ENCODE assay signal across 8 mouse cellular contexts in the genomic region with DNA sequence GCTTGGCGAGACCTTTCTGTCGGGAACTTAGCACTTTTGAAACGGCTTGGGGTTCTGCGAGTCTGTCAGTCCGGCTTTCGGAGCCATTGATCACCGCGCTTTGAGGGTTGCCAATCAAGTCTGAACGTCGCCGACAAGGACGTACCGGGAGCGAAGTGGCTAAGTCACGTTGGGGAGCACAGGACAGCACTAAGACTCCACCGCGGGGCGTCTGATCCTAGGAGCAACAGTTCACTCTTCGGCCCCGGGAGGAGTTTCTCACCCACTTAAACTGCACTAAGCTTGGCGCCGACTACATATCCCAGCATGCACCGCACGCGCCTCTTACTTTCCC. TPM values are rescaled to one million over a fixed set of nuclear protein-coding genes. Genes with fewer than 3 reads are reported as not detected.
DNase-seq lines count a peak whose midpoint lies in the region; ATAC-seq lines count a peak whose summit lies in the region.

No protein-coding gene starts in this region.

- H3K4me1 ChIP-seq in kidney, embryonic 15.5 days, result peaks cover 22% of the 10 kb centered on the region
- H3K4me1 ChIP-seq in brown adipose tissue, adult 24 weeks (ENCODE audit: control insufficient read depth, insufficient read depth, insufficient read length, low read length), result no peaks in the 10 kb centered on the region
- H3K4me1 ChIP-seq in hindbrain, embryonic 15.5 days (replicated peaks), result peaks cover 23% of the 10 kb centered on the region
- H3K4me1 ChIP-seq in midbrain, embryonic 15.5 days, result peaks cover 23% of the 10 kb centered on the region

- 0% methylated on average over 25 of the region's 25 CpGs for WGBS in kidney, embryonic 15.5 days
- under 1% methylated on average over 25 of the region's 25 CpGs for whole genome bisulfite sequencing in hindbrain, embryonic 15.5 days
- WGBS in midbrain, embryonic 15.5 days, result 0% methylated on average over 25 of the region's 25 CpGs

- peak overlapping the region; percentile 75 for H3K9ac ChIP-seq in kidney, embryonic 15.5 days
- peak overlapping the region; percentile 46 for H3K9ac ChIP-seq in hindbrain, embryonic 15.5 days
- H3K9ac ChIP-seq in midbrain, embryonic 15.5 days, result peak overlapping the region; percentile 72

- no peak for DNase-seq in kidney, adult 11 months
- no peak for DNase-seq in adrenal gland, postnatal 4 days (ENCODE audit: low spot score in 2 of 2)
- no peak for DNase-seq in embryo, embryonic 11 days
- DNase-seq in yolk sac, embryonic 10.5 days (ENCODE audit: low spot score), result no peak

- no peaks in the 10 kb centered on the region for H3K9me3 ChIP-seq in kidney, embryonic 15.5 days (replicated peaks)
- H3K9me3 ChIP-seq in hindbrain, embryonic 15.5 days, result no peaks in the 10 kb centered on the region
- H3K9me3 ChIP-seq in midbrain, embryonic 15.5 days, result no peaks in the 10 kb centered on the region

- H3K4me3 ChIP-seq in kidney, embryonic 15.5 days (replicated peaks), result peak overlapping the region; percentile 74
- H3K4me3 ChIP-seq in brown adipose tissue, adult 24 weeks (ENCODE audit: insufficient read depth, low read depth, low read length), result peak overlapping the region; percentile 70
- H3K4me3 ChIP-seq in hindbrain, embryonic 15.5 days, result peak overlapping the region; percentile 72
- H3K4me3 ChIP-seq in midbrain, embryonic 15.5 days, result peak overlapping the region; percentile 69

- no peaks in the 10 kb centered on the region for H3K27me3 ChIP-seq in kidney, embryonic 15.5 days
- no peaks in the 10 kb centered on the region for H3K27me3 ChIP-seq in hindbrain, embryonic 15.5 days
- no peaks in the 10 kb centered on the region for H3K27me3 ChIP-seq in midbrain, embryonic 15.5 days (replicated peaks)

- H3K36me3 ChIP-seq in kidney, embryonic 15.5 days, result peaks cover 36% of the 10 kb centered on the region
- H3K36me3 ChIP-seq in hindbrain, embryonic 15.5 days, result peaks cover 11% of the 10 kb centered on the region; the same call in 1 of the 2 replicates
- peaks cover 2% of the 10 kb centered on the region; the same call in 1 of the 2 replicates for H3K36me3 ChIP-seq in midbrain, embryonic 15.5 days (replicated peaks)

- peak overlapping the region; percentile 99 for H3K27ac ChIP-seq in kidney, embryonic 15.5 days
- H3K27ac ChIP-seq in brown adipose tissue, adult 24 weeks (replicated peaks; ENCODE audit: low read depth, low read length), result peak overlapping the region; percentile 94
- H3K27ac ChIP-seq in hindbrain, embryonic 15.5 days (replicated peaks), result peak overlapping the region; percentile 99
- peak overlapping the region; percentile 99 for H3K27ac ChIP-seq in midbrain, embryonic 15.5 days

- H3K4me2 ChIP-seq in kidney, embryonic 15.5 days, result peak overlapping the region; percentile 77
- H3K4me2 ChIP-seq in hindbrain, embryonic 15.5 days, result peak overlapping the region; percentile 83
- H3K4me2 ChIP-seq in midbrain, embryonic 15.5 days, result peak overlapping the region; percentile 93

- no peak for ATAC-seq in kidney, embryonic 15.5 days (replicated peaks; ENCODE audit: low FRiP score)
- ATAC-seq in hindbrain, embryonic 15.5 days (ENCODE audit: low FRiP score, low read depth), result no peak
- ATAC-seq in midbrain, embryonic 15.5 days (replicated peaks), result no peak

RNA-seq across cellular contexts. Expression of a gene that starts 0.3 kb away (rescaled TPM):
- 8.3 and 8.7 TPM in 2 replicates for polyA plus RNA-seq in kidney, embryonic 15.5 days (2015; fragmentation: Nextera tagmentation; extraction: Ambion mirVana)
- polyA plus RNA-seq in brown adipose tissue, adult 24 weeks (2012; ENCODE audit: insufficient read depth, insufficient read length, missing spikeins), result 2.5 and 3.3 TPM in 2 replicates
- polyA plus RNA-seq in hindbrain, embryonic 15.5 days (2015; fragmentation: Nextera tagmentation; extraction: Ambion mirVana), result 7.4 and 8.0 TPM in 2 replicates
- 8.1 and 8.5 TPM in 2 replicates for polyA plus RNA-seq in midbrain, embryonic 15.5 days (2015; fragmentation: Nextera tagmentation; extraction: Ambion mirVana)
- 1 to 10 TPM; 8.4 TPM for total RNA-seq in adrenal gland, postnatal 4 days (2021)

RNA-seq across cellular contexts. Expression of a gene that starts 0.4 kb away (rescaled TPM):
- 19.1 and 21.1 TPM in 2 replicates for polyA plus RNA-seq in kidney, embryonic 15.5 days (2015; fragmentation: Nextera tagmentation; extraction: Ambion mirVana)
- polyA plus RNA-seq in brown adipose tissue, adult 24 weeks (2012; ENCODE audit: insufficient read depth, insufficient read length, missing spikeins), result 2.1 and 3.5 TPM in 2 replicates
- polyA plus RNA-seq in hindbrain, embryonic 15.5 days (2015; fragmentation: Nextera tagmentation; extraction: Ambion mirVana), result 14.2 and 14.7 TPM in 2 replicates
- polyA plus RNA-seq in midbrain, embryonic 15.5 days (2015; fragmentation: Nextera tagmentation; extraction: Ambion mirVana), result 14.2 and 16.2 TPM in 2 replicates
- 10 to 100 TPM; 23.7 to 25.2 TPM for total RNA-seq in adrenal gland, postnatal 4 days (2021)

RNA-seq across cellular contexts. Expression of a gene that starts 9.1 kb away (rescaled TPM):
- 77.2 and 107 TPM in 2 replicates for polyA plus RNA-seq in kidney, embryonic 15.5 days (2015; fragmentation: Nextera tagmentation; extraction: Ambion mirVana)
- polyA plus RNA-seq in brown adipose tissue, adult 24 weeks (2012; ENCODE audit: insufficient read depth, insufficient read length, missing spikeins), result 4.5 and 5.5 TPM in 2 replicates
- 27.8 and 28.2 TPM in 2 replicates for polyA plus RNA-seq in hindbrain, embryonic 15.5 days (2015; fragmentation: Nextera tagmentation; extraction: Ambion mirVana)
- 23.3 and 24.2 TPM in 2 replicates for polyA plus RNA-seq in midbrain, embryonic 15.5 days (2015; fragmentation: Nextera tagmentation; extraction: Ambion mirVana)
- 10 to 100 TPM; 32.0 to 35.0 TPM for total RNA-seq in adrenal gland, postnatal 4 days (2021)

RNA-seq across cellular contexts. Expression of a gene that starts 27.9 kb away (rescaled TPM):
- polyA plus RNA-seq in kidney, embryonic 15.5 days (2015; fragmentation: Nextera tagmentation; extraction: Ambion mirVana), result 5.6 and 8.4 TPM in 2 replicates
- not detected in 2 replicates for polyA plus RNA-seq in brown adipose tissue, adult 24 weeks (2012; ENCODE audit: insufficient read depth, insufficient read length, missing spikeins)
- 0.29 TPM in 1 of 2 replicates, not detected in the other for polyA plus RNA-seq in hindbrain, embryonic 15.5 days (2015; fragmentation: Nextera tagmentation; extraction: Ambion mirVana)
- 0.12 TPM in 1 of 2 replicates, not detected in the other for polyA plus RNA-seq in midbrain, embryonic 15.5 days (2015; fragmentation: Nextera tagmentation; extraction: Ambion mirVana)
- total RNA-seq in adrenal gland, postnatal 4 days (2021), result 10 to 100 TPM in 1 of 2 experiments, under 1 TPM in 1; 0.73 to 22.0 TPM

RNA-seq across cellular contexts. Expression of a gene that starts 31.4 kb away (rescaled TPM):
- polyA plus RNA-seq in kidney, embryonic 15.5 days (2015; fragmentation: Nextera tagmentation; extraction: Ambion mirVana), result 5.1 and 11.1 TPM in 2 replicates
- polyA plus RNA-seq in brown adipose tissue, adult 24 weeks (2012; ENCODE audit: insufficient read depth, insufficient read length, missing spikeins), result 45.2 and 76.4 TPM in 2 replicates
- polyA plus RNA-seq in hindbrain, embryonic 15.5 days (2015; fragmentation: Nextera tagmentation; extraction: Ambion mirVana), result 0.31 and 0.50 TPM in 2 replicates
- polyA plus RNA-seq in midbrain, embryonic 15.5 days (2015; fragmentation: Nextera tagmentation; extraction: Ambion mirVana), result 0.63 TPM in 1 of 2 replicates, not detected in the other
- 10 to 100 TPM; 15.8 to 26.8 TPM for total RNA-seq in adrenal gland, postnatal 4 days (2021)
